Mouse (Mus musculus) CH12.LX (cell line): ENCODE measurements around the gene Lgals8.

Experiments
- BHLHE40 ChIP-seq: IDR thresholded peaks from 2 replicates; pipeline ENCODE4 v1.6.1; 2011; ENCODE audit warnings: mild to moderate bottlenecking, low read depth, low read length, improper control_type of control experiment
- CTCF ChIP-seq, 2 experiments: IDR thresholded peaks in 1 of 2; conservative IDR thresholded peaks in 1 of 2; 2 replicates each; pipeline ENCODE4 v1.5.1; 2011 to 2012; ENCODE audit warnings: low read depth in 2 of 2, low read length in 2 of 2, improper control_type of control experiment in 1 of 2, inconsistent platforms in 1 of 2, mild to moderate bottlenecking in 1 of 2, moderate library complexity in 1 of 2
- E2F4 ChIP-seq: IDR thresholded peaks from 2 replicates; pipeline ENCODE4 v1.6.1; 2011; ENCODE audit warnings: low read depth, low read length, improper control_type of control experiment; ENCODE audit not compliant: insufficient replicate concordance
- MAZ ChIP-seq: IDR thresholded peaks from 2 replicates; pipeline ENCODE4 v1.6.1; 2012; ENCODE audit warnings: low read depth, mild to moderate bottlenecking, inconsistent platforms, low read length, improper control_type of control experiment, moderate library complexity
- NELFE ChIP-seq: IDR thresholded peaks from 2 replicates; pipeline ENCODE4 v1.6.1; 2011; ENCODE audit warnings: low read depth, low read length, improper control_type of control experiment
- POLR2A ChIP-seq: IDR thresholded peaks from 2 replicates; pipeline ENCODE4 v1.6.1; 2011; ENCODE audit warnings: low read depth, mild to moderate bottlenecking, improper control_type of control experiment, low read length
- POLR2AphosphoS2 ChIP-seq: IDR thresholded peaks from 2 replicates; pipeline ENCODE4 v1.6.1; 2011; ENCODE audit warnings: low read depth, low read length, improper control_type of control experiment
- RAD21 ChIP-seq: IDR thresholded peaks from 2 replicates; pipeline ENCODE4 v1.6.1; 2011; ENCODE audit warnings: low read depth, mild to moderate bottlenecking, low read length, improper control_type of control experiment, moderate library complexity
- RCOR1 ChIP-seq: conservative IDR thresholded peaks from 2 replicates; pipeline ENCODE4 v1.6.1; 2012; ENCODE audit warnings: low read depth, mild to moderate bottlenecking, inconsistent platforms, low read length, improper control_type of control experiment
- USF1 ChIP-seq: IDR thresholded peaks from 2 replicates; pipeline ENCODE4 v1.6.1; 2014; ENCODE audit warnings: low read depth, mild to moderate bottlenecking, inconsistent platforms, low read length, improper control_type of control experiment
- ZNF384 ChIP-seq: IDR thresholded peaks from 2 replicates; pipeline ENCODE4 v1.6.1; 2012; ENCODE audit warnings: low read depth, low read length, improper control_type of control experiment, inconsistent platforms

- no peak for TF ChIP-seq RAD21
- no peak for TF ChIP-seq POLR2A
- no peak for TF ChIP-seq ZNF384
- TF ChIP-seq E2F4, result no peak
- no peak for TF ChIP-seq CTCF (conservative IDR thresholded peaks at IDR 0.05 in 1 of 2, IDR thresholded peaks at IDR 0.05 in 1 of 2; ENCODE audit: low read depth in 2 of 2, low read length in 2 of 2)
- TF ChIP-seq NELFE, result no peak
- no peak for TF ChIP-seq POLR2AphosphoS2
- no peak for TF ChIP-seq USF1
- TF ChIP-seq MAZ, result no peak
- no peak for TF ChIP-seq BHLHE40
- no peak for TF ChIP-seq RCOR1
Observed at GRCm38 (mm10) chr13:12492515-12492914, 27.8 kb upstream of the Lgals8 start.
